Mouse (Mus musculus): ENCODE data around the gene Fam209. TPM values are rescaled to one million over a fixed set of nuclear protein-coding genes. Genes with fewer than 3 reads are reported as not detected.

Gene Fam209
- total RNA-seq, 2 experiments from 2014 or later = 0.91 TPM; not detected in 1

DNA sequence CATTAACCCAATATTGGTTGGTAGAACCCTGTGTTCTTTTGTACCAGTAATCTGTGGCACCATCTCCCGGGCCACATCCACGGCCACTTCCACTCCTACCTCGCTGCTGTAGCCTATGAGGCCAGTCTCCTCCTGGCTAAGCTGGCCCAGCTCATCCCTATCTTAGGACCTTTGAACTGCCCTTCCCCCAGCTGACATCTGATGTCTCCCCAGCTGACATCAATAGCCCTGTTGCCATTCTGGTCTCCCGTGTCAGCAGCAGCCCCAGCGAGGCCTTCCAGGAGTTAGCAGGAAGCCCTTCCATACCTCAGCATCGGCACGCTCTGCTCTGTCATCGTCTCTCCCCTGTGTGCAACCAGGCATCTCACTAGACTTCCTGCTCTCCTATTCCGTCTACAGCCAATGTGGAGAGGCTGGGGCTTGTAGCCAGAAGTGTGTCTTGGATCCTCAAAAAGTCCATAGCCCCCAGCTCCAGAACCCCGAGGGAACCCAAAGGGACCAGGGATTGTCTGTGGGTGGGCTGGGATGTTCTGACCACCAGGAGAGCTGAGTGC, 4.5 kb downstream of the Fam209 start:
- intact Hi-C loops (cut with DNase I) = loop anchor here (5.0 to 10.0 kb wide), 4 partner anchors 298 to 611 kb away; no protein-coding TSS in a partner anchor
- no peak for DNase-seq

DNA sequence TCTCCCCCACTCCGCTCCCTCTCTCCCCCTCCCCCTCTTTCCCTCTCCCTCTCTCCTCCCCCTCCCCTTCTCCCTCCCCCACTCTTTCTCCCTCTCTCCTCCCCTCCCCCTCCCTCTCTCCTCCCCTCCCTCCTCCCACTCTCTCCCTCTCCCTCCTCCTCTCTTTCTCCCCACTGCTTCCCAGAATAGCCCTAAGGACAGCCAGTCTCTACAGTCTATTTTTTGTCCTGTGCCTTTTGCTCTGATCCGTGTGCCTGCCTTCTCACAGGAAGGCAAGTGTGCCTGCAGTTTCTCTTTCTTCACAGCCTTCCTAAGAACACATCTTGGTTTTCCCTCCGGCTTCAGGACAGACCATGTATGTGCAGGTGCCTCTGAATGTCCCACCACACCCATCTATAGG, 5.0 kb downstream of the Fam209 start:
- no peak for DNase-seq
- intact Hi-C loops (cut with DNase I) = loop anchor here (5.0 to 10.0 kb wide), 4 partner anchors 297 to 610 kb away; no protein-coding TSS in a partner anchor

DNA sequence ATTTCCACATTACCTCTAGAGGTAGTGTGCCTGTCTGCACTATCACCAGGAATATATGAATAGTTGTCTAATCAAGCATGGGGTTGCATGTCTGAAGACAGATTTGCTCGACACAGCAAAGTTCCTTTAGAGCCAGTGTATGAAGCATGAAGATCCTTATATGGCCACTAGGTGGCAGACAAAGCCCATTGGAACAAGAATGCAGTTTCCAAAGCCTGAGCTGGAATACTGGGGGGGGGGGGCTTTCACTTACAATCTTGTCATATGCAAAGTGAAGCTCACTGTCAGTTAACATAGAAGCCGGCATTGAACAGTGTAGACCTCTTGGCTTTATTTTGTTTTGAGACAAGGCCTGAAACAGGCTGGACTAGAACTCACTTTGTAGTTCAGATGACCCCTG, 5.5 kb downstream of the Fam209 start:
- peak; percentile 50 for DNase-seq
- intact Hi-C loops (cut with DNase I) = loop anchor here (5.0 to 10.0 kb wide), 4 partner anchors 297 to 609 kb away; no protein-coding TSS in a partner anchor

DNA sequence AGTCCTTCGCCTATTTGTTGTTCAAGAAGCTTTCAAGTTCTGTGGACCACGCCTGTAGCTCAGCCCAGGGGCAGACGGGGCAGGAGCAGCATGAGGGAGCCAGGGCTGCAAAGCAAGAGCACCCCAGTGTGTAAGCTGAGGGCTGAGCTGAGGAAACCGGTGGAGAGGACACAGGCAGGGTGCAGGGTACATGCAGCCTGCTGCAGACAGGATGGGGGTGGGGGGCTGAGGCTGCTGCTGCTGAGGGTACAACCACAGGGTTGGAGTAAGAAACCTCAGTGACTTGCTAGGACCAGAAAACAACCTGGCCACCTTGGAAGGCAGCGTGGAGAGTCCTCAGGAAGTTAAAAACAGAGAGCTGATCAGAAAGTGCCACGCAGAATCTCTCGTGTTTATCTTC, 8.0 kb downstream of the Fam209 start:
- no peak for DNase-seq
- intact Hi-C loops (cut with DNase I) = no loop called here

DNA sequence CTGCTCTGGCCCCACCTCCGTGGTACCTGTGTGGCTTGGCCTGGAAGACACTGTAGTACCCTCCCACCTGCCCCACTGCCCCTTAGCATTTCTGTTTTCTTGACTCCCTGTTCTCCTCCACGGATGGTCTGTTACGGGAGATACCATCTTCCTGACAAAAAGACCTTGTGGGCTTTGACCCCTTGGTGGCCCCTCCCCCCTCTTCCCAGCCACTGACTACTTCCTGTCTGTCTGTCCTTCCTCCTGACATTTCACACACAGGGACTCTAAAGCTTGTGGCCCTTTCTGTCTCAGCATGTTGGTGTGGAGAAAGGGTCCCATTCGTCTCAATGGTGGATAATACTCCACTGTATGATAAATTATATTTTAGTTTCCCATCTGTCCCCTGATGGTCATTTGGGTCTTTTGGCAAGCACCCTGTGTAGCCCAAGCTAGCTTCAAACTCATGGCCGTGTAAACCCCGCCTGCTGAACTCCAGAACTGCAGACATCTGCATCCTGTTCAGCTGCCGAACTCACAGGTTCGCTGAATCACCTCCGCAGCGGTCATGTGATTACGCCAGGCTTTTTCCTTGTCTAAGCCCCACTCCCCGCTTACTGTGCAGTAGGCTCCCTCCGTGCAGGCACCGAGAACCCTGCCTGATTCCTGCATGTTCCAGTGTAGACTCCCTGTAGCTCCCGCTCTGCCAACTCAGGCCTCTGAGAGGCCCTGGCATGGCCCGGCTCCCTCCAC, 9.5 kb downstream of the Fam209 start:
- DNase-seq = no peak
- intact Hi-C loops (cut with DNase I) = no loop called here

DNA sequence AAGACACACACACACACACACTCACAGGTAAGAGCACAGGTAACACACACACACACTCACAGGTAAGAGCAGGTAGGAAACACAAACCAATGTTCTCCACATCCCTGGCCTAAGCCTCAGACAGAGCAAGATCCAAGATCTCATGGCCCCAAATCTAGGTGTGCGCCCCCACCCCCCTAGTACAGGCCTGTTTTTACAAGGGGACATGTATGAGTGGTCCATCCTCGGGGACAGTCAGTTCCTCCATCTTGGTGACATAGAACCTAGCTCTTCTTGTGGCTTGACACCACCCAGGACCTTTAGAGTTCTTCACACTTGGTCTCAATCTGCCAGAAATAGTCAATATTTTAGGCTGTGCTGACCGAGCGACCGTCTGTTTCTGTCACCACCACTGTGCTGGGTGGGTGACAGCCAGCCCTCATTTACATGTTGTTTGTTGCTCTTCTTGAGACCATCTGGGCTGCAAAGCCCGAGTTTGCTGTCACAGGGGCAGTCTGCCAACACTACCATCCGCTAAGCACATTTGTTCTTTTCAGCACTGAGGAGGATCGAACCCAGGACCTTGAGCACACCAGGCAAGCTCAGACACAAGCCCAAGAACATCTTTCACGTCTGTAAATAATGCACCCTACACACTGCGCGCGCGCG, 11.6 kb downstream of the Fam209 start:
- intact Hi-C loops (cut with DNase I) = no loop called here
- DNase-seq = peak; percentile 63

DNA sequence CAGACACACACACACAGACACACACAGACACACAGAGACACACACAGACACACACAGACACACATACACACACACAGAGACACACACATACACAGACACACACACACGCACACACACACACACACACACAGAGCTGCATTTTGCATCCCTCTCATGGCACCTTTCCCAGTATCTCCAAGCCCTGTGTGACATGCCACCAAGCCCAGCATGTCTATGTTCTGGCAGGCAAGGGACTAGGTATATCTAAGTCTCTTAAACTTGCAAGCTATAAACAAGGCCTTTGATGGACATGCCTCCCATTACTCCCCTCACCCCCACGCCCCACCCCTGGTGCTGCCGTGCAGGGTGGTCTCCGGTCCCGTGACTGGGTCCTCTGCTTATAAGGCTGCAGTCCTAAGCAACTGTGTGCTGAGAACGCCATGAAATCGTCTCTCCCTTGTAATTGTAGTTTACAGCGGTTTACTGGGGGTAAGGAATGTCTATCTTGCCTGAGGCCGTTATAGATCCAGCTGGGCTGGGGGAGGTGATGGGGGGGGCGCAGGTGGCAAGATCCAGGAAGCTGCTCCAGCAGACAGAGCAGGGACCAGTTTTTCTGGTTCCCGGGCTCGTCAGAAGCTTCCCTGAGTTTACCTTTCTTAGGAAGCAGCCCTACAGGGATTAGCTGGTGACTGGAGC, 12.5 kb downstream of the Fam209 start:
- DNase-seq = no peak
- intact Hi-C loops (cut with DNase I) = no loop called here

DNA sequence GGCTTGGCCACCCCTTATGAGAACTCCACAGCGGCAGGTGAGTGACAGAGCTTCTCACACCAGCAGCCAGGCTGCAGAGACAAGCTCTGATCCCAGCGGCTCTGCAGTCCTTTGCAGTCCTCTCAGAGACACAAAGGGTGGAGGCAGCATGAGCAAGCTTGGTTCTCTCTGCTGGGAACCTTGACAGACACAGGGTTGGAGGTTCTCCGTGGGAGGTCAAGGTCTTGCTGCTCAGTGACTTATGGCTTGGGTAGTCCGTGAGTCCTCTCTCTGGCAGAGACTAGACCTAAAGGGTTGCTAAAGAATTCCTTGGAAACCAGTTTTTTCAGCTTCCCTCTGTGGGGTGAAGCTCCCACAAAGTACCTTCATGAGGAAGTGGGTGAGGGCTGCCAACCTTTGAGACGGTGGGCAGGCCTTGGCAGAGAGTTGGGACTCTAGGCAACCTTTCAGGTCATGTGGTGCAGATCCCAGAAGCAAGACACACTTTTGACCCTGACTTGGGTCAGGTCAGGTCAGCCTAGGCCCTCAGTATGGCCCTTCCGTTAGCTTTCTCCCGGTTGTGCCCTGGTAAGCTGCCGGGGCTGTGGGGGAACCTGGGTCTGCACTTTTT, 24.5 kb downstream of the Fam209 start:
- no peak for DNase-seq
- intact Hi-C loops (cut with DNase I) = no loop called here

DNA sequence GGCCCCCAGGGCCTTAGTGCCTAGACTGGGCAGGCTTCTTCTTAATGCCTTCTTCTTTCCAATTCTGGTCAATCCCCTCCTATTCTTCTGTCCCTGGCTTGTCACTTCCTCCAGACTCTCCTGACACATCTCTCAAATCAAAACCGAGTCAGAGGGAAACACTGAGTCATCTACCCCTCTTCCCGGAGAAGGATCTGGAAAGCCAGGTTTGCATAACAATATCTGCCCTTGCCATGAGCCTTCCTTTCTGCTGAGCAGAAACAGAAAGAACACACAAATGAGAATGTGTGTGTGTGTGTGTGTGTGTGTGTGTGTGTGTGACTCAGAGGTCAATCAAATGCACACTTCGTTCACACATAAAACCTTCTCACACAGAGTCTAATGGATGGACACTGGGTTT, 26.5 kb downstream of the Fam209 start:
- intact Hi-C loops (cut with DNase I) = no loop called here
- no peak for DNase-seq

DNA sequence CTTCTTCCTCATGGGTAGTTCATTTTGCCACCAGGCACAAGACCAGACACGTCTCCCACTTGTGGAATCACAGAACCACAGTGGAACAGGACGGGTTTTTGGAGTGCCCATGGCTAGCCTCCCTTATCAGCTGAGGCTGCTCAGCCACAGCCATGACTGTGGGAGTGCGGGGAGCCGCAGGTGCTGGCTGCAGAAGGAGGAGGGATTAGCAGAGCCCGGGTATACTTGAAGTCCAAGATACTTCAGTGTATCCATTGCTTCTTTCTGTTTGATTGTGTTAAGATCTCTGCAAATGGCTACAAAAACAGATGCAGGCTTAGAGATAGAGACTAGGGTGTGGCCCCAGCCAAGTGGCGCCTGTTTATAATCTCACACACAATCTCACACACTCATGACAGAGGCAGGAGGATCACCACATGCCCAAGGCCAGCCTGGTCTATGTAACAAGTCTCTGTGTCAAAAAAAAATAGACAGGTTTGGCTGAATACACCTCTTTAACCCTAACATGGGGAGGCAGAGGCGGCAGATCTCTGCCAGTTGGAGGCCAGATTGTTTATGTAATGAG, 28.5 kb downstream of the Fam209 start:
- no peak for DNase-seq

DNA sequence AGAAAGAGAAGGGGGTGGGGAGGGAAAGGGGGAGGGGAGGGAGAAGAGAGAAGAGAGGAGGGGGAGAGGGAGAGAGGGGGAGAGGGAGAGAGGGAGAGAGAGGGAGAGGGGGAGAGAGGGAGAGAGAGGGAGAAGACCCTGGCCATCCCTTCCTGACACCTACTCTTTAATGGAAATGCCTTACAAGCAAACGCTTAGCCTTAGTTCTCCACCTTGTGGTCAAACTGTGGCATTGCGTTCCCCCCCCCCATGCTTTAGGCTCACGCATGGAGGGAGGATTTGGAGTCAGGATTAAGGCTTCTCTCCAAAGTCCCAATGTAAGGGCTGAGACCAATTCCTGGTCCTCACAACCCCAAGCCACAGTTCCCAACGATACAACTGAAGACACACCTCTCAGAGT, 29.0 kb downstream of the Fam209 start:
- DNase-seq = peak; percentile 49
- intact Hi-C loops (cut with DNase I) = loop anchor here (5.0 kb wide), 1 partner anchor 274 kb away; no protein-coding TSS in a partner anchor

More for the DNA sequence above, 28.5 kb downstream of the Fam209 start:
- intact Hi-C loops (cut with DNase I) = loop anchor here (5.0 kb wide), 1 partner anchor 274 kb away; no protein-coding TSS in a partner anchor

DNA sequence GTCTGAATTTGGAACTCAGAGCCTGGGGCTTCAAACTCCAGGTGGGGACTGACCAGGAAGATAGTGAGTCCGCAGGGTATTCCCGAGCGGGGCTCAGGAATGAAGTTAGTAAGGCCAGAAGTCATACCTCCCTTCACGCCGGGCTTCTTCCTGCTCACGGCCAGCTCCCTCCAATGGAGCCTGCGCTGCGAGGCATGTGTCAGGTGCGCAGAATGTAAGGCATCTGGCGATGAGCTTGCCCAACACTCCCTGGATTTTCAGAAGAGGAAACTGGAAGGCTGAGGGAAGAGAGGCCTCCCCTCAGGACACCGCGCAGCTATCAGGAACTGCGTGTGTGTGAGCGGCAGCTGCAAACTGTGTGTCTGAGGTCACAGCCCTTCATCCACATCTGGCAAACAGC, 29.8 kb downstream of the Fam209 start:
- DNase-seq = no peak
- intact Hi-C loops (cut with DNase I) = loop anchor here (5.0 kb wide), 1 partner anchor 275 kb away; no protein-coding TSS in a partner anchor

DNA sequence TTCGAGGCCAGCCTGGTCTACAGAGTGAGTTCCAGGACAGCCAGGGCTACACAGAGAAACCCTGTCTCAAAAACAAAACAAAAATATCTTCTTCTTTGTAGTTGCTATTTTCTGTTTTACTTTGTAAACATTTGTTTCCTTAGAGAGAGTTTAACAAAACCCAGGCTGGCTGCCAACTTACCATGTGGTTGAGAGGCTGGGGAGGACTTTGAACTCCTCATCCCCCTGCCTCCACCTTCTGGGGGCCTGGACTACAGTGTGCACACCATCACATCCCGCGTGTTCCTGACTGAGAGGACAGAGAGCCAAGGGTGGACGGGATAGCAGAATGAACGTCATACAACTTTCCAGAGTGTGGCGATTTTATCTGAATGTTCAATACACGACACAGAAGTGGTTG, 33.8 kb downstream of the Fam209 start:
- intact Hi-C loops (cut with DNase I) = no loop called here
- no peak for DNase-seq

DNA sequence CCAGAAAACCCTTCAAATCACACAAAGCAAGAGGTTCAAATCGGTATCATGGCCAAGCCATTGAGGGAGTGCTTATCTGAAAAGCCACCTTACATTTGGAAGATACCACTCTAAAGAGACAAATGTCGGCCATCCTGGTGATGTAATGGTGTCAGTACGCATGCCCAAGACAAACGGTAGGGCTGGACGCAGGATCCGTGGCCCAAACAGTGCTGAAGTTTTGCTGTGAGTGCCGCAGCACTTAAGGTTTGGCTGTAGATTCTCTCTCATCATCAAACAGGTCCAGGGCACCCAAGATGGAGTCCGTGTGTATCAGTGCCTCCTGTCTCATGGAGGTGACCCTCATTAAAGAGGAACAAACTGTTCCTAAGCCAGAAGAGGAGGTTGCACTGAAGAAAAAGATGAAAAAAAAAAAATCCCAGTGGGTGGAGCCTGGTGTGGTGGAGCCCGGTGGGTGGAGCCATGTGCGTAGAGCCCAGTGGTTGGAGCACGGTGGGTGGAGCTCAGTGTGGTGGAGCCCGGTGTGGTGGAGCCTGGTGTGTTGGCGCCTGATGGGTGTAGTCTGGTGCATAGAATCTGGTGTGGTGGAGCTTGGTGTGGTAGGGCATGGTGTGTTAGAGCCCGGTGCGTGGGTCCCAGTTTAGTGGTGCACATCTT, 37.9 kb downstream of the Fam209 start:
- DNase-seq = no peak
- intact Hi-C loops (cut with DNase I) = no loop called here

DNA sequence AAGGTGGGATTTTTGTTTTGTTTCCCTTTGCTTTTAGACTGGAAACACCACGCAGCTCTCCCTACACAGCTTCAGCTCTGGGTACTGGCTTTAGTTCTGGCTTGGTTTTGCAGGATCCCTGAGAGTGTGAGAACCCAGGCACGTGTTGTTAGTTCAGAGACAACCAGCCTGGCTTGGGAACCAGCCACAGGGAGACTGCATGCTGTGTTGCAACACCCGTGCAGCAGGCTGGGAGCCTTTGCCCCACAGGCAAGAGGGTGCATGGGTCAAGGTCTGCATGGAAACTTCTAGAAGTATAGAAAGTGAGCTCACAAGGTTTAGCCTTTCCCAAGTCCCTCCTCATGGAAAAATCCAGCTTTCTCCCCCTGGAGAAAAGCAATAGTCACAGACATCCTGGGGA, 38.6 kb downstream of the Fam209 start:
- intact Hi-C loops (cut with DNase I) = no loop called here
- no peak for DNase-seq

DNA sequence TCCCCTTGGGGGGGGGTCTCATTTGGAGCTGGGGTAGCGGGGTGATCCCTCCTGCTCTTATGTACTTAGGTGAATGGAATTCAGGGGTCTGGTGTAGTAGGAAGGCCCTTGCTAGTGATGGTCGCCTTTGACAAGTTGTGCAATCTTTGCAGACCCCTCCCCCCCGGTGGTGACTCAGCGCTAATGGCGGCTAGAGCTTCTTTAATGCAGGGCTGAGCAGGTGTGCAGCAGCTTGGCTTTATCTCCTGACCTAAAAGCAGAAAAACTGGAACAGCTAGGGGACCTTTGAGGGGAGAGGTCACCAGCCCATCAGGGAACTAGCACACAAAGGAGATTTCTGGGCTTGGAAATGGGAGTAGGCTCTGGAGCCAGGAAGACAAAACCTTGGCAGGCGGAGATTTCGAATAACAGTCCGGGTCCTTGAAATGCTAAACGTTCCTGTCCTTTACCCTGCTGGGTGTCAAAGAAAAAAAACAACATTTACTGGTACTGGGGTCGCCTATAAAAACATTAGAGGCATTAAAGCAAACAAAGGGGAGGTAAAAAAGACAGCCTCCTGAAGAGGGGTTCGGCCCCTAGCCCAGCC, 44.2 kb downstream of the Fam209 start:
- DNase-seq = no peak
- intact Hi-C loops (cut with DNase I) = no loop called here

DNA sequence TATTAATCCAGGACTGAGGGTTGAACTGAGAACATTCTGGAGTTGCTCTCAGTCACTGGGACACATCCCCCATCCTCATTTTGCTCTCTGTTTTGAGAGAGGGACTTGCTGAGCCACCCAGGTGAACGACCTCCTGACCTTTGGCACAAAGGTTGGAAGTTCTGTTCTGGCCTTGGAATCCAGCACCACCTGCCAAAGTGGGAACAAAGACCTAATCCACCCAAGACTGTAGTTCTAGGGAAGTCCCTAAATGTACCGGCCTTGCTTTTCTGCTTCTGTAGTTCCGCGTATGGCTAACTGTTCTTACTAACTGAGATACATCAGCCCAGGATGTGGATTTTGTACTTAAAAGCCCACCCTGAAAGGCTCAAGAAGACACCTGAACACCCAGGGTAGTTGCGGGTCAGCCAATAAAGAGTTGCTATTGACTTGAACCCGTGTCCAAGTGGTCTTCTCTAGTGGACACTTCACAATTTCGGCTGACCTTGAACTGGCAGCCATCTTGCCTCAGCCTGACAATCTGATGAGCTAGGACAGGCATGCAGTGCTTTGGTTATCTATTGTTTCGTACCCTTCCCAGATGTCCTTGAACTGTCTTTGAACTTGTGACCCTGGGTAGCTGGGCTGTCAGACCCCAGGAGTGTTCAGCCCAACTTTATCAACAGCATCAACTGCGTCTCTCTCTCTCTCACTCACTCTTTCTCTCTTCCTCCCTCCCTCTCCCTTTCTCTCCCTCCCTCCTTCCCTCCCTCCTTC, 48.5 kb downstream of the Fam209 start:
- intact Hi-C loops (cut with DNase I) = no loop called here
- no peak for DNase-seq

DNA sequence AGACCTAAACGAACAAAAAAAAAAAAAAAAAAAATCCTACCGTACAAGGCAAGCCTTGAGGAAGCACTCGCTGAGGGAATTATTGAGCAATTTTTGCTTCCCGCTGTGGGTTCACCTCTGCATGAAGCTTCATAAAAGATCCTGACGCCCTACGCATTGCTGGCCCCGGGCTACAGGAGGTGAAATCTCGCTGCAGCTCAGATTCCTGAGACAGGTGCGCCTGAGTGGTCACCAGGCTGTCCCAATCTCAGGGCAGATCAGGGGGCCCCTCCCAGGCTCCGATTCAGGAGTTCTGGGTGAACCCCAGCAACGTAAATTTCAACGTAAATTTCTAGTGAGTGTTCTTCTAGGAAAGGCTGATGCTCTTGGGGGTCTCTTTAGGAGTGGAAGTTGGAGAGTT, 50.2 kb downstream of the Fam209 start:
- DNase-seq = no peak
- intact Hi-C loops (cut with DNase I) = no loop called here
